Mouse (Mus musculus) cerebellum, adult 2 months (tissue): ENCODE data around the gene Tmem63c.

Source experiments
- CTCF ChIP-seq: fragments of 200-500 bp; IDR thresholded peaks from 2 replicates; pipeline ENCODE4 v1.5.1; 2011; ENCODE audit warnings: low read depth, mild to moderate bottlenecking, control low read depth, low read length, moderate library complexity, borderline replicate concordance; ENCODE audit not compliant: insufficient read depth
- POLR2A ChIP-seq: fragments of 200-500 bp; IDR thresholded peaks from 2 replicates; pipeline ENCODE4 v1.6.1; 2011; ENCODE audit warnings: low read length, control low read depth, borderline replicate concordance; ENCODE audit not compliant: insufficient read depth

DNA sequence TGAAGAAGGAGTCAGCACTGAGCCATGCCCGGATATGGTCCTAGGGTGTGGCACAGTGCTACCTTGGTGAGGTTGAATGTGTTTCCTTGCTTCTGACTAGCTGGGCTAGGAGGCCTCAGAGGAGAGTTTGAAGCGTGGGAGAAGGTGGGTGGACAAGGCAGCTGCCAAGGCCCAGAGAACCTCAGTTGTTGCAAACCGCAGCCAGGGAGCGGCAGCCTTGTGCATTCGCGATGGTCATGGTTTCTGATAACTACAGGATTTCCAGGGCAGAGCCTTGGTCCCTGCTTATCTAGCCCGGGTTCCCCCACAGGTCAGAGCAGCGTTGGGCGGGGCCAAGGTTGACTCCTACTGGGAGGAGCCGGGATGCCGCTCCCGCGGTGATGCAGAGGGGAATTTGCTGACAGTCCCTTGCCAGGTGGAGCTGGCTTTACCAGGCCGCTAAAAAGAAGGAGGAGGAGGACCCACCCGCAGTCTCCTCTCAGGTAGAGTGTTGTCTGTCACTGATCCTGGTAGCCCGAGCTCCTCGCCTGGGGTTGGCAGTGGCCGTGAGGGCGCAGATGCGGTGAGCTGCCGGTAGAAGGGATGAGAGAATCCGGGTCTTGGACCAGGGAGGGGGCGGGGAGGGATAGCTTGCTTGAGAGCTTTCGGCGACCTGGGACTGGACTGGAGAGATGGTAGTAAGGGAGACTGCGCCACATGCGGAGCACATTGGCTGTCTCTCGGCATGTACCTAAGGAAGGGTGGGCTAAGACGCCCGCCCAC is 5.2 kb downstream of the Tmem63c start:
- TF ChIP-seq POLR2A (peak; percentile 42; the same call in 1 of the 2 replicates), CTCF (peak; percentile 53; the same call in 1 of the 2 replicates)
